Mouse (Mus musculus) mouse trophoblast stem cell (cell line): Measurements from ENCODE around the gene Dapk2.

Experiments
- in situ Hi-C, 2 experiments: fragments of 300-500 bp; cut with MseI, MboI; formaldehyde crosslinking; loops; 2 replicates in 1 of 2; 3 replicates in 1 of 2; pipeline ENCODE4 v1.15.1; 2025

The Dapk2 gene

GRCm38 (mm10) chr9:66142265-66142664 is 15.8 kb upstream of the Dapk2 start:
- in situ Hi-C loops, result no loop called here

- in situ Hi-C loops, result no loop called here
Measured at GRCm38 (mm10) chr9:66144248-66144647, 13.8 kb upstream of the Dapk2 start.

- in situ Hi-C loops, result no loop called here
Measured at GRCm38 (mm10) chr9:66146141-66146540, 11.9 kb upstream of the Dapk2 start.

GRCm38 (mm10) chr9:66152011-66152410 is 6.0 kb upstream of the Dapk2 start:
- in situ Hi-C loops, result no loop called here

- in situ Hi-C loops, result no loop called here
Measured at GRCm38 (mm10) chr9:66153594-66153993, 4.4 kb upstream of the Dapk2 start.

GRCm38 (mm10) chr9:66154013-66154412 is 4.0 kb upstream of the Dapk2 start:
- in situ Hi-C loops, result no loop called here

GRCm38 (mm10) chr9:66155534-66155933 is 2.5 kb upstream of the Dapk2 start:
- in situ Hi-C loops, result no loop called here

GRCm38 (mm10) chr9:66158885-66159430 is 935 bp downstream of the Dapk2 start:
- in situ Hi-C loops, result no loop called here

GRCm38 (mm10) chr9:66160155-66160554 is 2.1 kb downstream of the Dapk2 start:
- in situ Hi-C loops, result no loop called here

- in situ Hi-C loops, result no loop called here
Measured at GRCm38 (mm10) chr9:66162995-66163394, 5.0 kb downstream of the Dapk2 start.

- in situ Hi-C loops, result no loop called here
Measured at GRCm38 (mm10) chr9:66167222-66167621, 9.2 kb downstream of the Dapk2 start.

GRCm38 (mm10) chr9:66168233-66168632 is 10.2 kb downstream of the Dapk2 start:
- in situ Hi-C loops, result no loop called here

- in situ Hi-C loops, result no loop called here
Measured at GRCm38 (mm10) chr9:66170506-66170905, 12.5 kb downstream of the Dapk2 start.

- in situ Hi-C loops, result no loop called here
Measured at GRCm38 (mm10) chr9:66171275-66171921, 13.4 kb downstream of the Dapk2 start.

- in situ Hi-C loops, result no loop called here
Measured at GRCm38 (mm10) chr9:66173316-66173855, 15.4 kb downstream of the Dapk2 start.

GRCm38 (mm10) chr9:66174985-66175384 is 17.0 kb downstream of the Dapk2 start:
- in situ Hi-C loops, result no loop called here

GRCm38 (mm10) chr9:66177975-66178374 is 20.0 kb downstream of the Dapk2 start:
- in situ Hi-C loops, result no loop called here

- in situ Hi-C loops, result no loop called here
Measured at GRCm38 (mm10) chr9:66179795-66180194, 21.8 kb downstream of the Dapk2 start.

GRCm38 (mm10) chr9:66181126-66181825 is 23.3 kb downstream of the Dapk2 start:
- in situ Hi-C loops, result no loop called here

- in situ Hi-C loops, result no loop called here
Measured at GRCm38 (mm10) chr9:66181826-66182678, 24.0 kb downstream of the Dapk2 start.

GRCm38 (mm10) chr9:66182679-66182993 is 24.6 kb downstream of the Dapk2 start:
- in situ Hi-C loops, result no loop called here

- in situ Hi-C loops, result no loop called here
Measured at GRCm38 (mm10) chr9:66183023-66183422, 25.0 kb downstream of the Dapk2 start.
